Comparison of ENCODE assay signal across 17 mouse cellular contexts in genomic region chr4:136916359-136917164, GRCm38 (mm10). TPM values are rescaled to one million over a fixed set of nuclear protein-coding genes. Genes with fewer than 3 reads are reported as not detected.
DNase-seq lines count a peak whose midpoint lies in the region; ATAC-seq and TF ChIP-seq lines count a peak whose summit lies in the region.
"Had no signal": no experiment of that assay in that cellular context is flagged by ENCODE, and none has a peak within 500 bp of the region (broad histone marks: within the 10 kb centered on the region; RNA-seq: fewer than 3 reads in every experiment).

No protein-coding gene starts in this region.

- H3K4me2 ChIP-seq in kidney, embryonic 15.5 days = 0 out of 2 replicates have a peak overlapping the region, but pooled peaks have one; percentile 13
- no peak overlapping the region for H3K4me2 ChIP-seq in midbrain, embryonic 15.5 days
- no peak overlapping the region for H3K4me2 ChIP-seq in lung, postnatal 0 days (replicated peaks; ENCODE audit: low read depth, low read length)
- H3K4me2 ChIP-seq: limb, embryonic 15.5 days had no signal

- H3K9me3 ChIP-seq in kidney, embryonic 15.5 days (replicated peaks) = no peaks in the 10 kb centered on the region
- no peaks in the 10 kb centered on the region for H3K9me3 ChIP-seq in midbrain, embryonic 15.5 days
- no peaks in the 10 kb centered on the region for H3K9me3 ChIP-seq in lung, postnatal 0 days (ENCODE audit: low read length)
- H3K9me3 ChIP-seq: limb, embryonic 15.5 days had no signal

- H3K36me3 ChIP-seq in kidney, embryonic 15.5 days = no peaks in the 10 kb centered on the region
- no peaks in the 10 kb centered on the region for H3K36me3 ChIP-seq in midbrain, embryonic 15.5 days (replicated peaks)
- H3K36me3 ChIP-seq in lung, postnatal 0 days (ENCODE audit: insufficient read depth, low read length) = no peaks in the 10 kb centered on the region
- H3K36me3 ChIP-seq: limb, embryonic 15.5 days had no signal

- TF ChIP-seq CTCF in lung, postnatal 0 days (IDR thresholded peaks at IDR 0.05) = no peak

- no peak for DNase-seq in kidney, adult 8-10 months
- DNase-seq in cerebellum, postnatal 36 days = peak; percentile 59 to 65
- no peak for DNase-seq in thymus, adult 18-20 months
- DNase-seq in lung, postnatal 0 days (ENCODE audit: low spot score) = no peak
- no peak for DNase-seq in B cell, adult 2 months
- DNase-seq: gastrocnemius, postnatal 14 days; right cerebral cortex, postnatal 14 days; thymus, postnatal 36 days had no signal

- H3K4me3 ChIP-seq in kidney, embryonic 15.5 days (replicated peaks) = no peak overlapping the region
- H3K4me3 ChIP-seq in midbrain, embryonic 15.5 days = no peak overlapping the region
- H3K4me3 ChIP-seq in lung, postnatal 0 days (ENCODE audit: low read depth, low read length) = no peak overlapping the region
- H3K4me3 ChIP-seq: limb, embryonic 15.5 days; myocyte had no signal

- no peak overlapping the region for H3K9ac ChIP-seq in kidney, embryonic 15.5 days
- H3K9ac ChIP-seq in midbrain, embryonic 15.5 days = no peak overlapping the region
- H3K9ac ChIP-seq in lung, postnatal 0 days (replicated peaks; ENCODE audit: low read depth) = no peak overlapping the region
- H3K9ac ChIP-seq: limb, embryonic 15.5 days had no signal

- WGBS in kidney, embryonic 15.5 days = 38% methylated on average over 20 of the region's 20 CpGs
- WGBS in midbrain, embryonic 15.5 days = 38% methylated on average over 20 of the region's 20 CpGs
- WGBS in lung, postnatal 0 days = 54% methylated on average over 20 of the region's 20 CpGs

- ATAC-seq in kidney, embryonic 15.5 days (replicated peaks; ENCODE audit: low FRiP score) = peak; percentile 74
- ATAC-seq in cerebellum, adult (ENCODE audit: insufficient number of reproducible peaks, low FRiP score, low TSS enrichment) = 0 out of 2 replicates have a peak, but pooled peaks have one; percentile 45
- 0 out of 2 replicates have a peak, but pooled peaks have one; percentile 10 for ATAC-seq in midbrain, embryonic 15.5 days (replicated peaks)
- no peak for ATAC-seq in lung, postnatal 0 days
- ATAC-seq: activated CD4-positive, CD25-positive, alpha-beta regulatory T cell, adult 4 months had no signal

- no peak for TF ChIP-seq EP300 in lung, postnatal 0 days (IDR thresholded peaks at IDR 0.05)

- no peak overlapping the region for H3K27ac ChIP-seq in kidney, embryonic 15.5 days
- peak overlapping the region; percentile 56; the same call in 1 of the 2 replicates for H3K27ac ChIP-seq in midbrain, embryonic 15.5 days
- H3K27ac ChIP-seq in lung, postnatal 0 days (ENCODE audit: low read length) = no peak overlapping the region
- H3K27ac ChIP-seq: kidney, postnatal 0 days; limb, embryonic 15.5 days had no signal

- H3K27me3 ChIP-seq in kidney, embryonic 15.5 days = peaks cover 53% of the 10 kb centered on the region
- H3K27me3 ChIP-seq in midbrain, embryonic 15.5 days (replicated peaks) = no peaks in the 10 kb centered on the region; the same call in 1 of the 2 replicates
- peaks cover 9% of the 10 kb centered on the region; the same call in 1 of the 2 replicates for H3K27me3 ChIP-seq in lung, postnatal 0 days (replicated peaks; ENCODE audit: insufficient read depth, low read length)

- H3K4me1 ChIP-seq in kidney, embryonic 15.5 days = peaks cover 22% of the 10 kb centered on the region
- H3K4me1 ChIP-seq in midbrain, embryonic 15.5 days = peaks cover 35% of the 10 kb centered on the region
- no peaks in the 10 kb centered on the region for H3K4me1 ChIP-seq in lung, postnatal 0 days (ENCODE audit: insufficient read depth, low read depth, low read length)
- H3K4me1 ChIP-seq: limb, embryonic 15.5 days had no signal

RNA-seq across cellular contexts. Expression of gene C1qa, which starts 18.0 kb away (rescaled TPM):
- polyA plus RNA-seq in kidney, embryonic 15.5 days (2015; fragmentation: Nextera tagmentation; extraction: Ambion mirVana) = 19.9 and 24.3 TPM in 2 replicates
- polyA plus RNA-seq in midbrain, embryonic 15.5 days (2015; fragmentation: Nextera tagmentation; extraction: Ambion mirVana) = 25.1 and 33.3 TPM in 2 replicates
- 39.4 and 41.2 TPM in 2 replicates for polyA plus RNA-seq in lung, postnatal 0 days (2015; fragmentation: Nextera tagmentation; extraction: Ambion mirVana)
- polyA plus RNA-seq: C2C12, myocyte had no signal

RNA-seq across cellular contexts. Expression of gene C1qc, which starts 23.7 kb away (rescaled TPM):
- polyA plus RNA-seq in kidney, embryonic 15.5 days (2015; fragmentation: Nextera tagmentation; extraction: Ambion mirVana) = 20.2 and 21.3 TPM in 2 replicates
- 21.7 and 28.4 TPM in 2 replicates for polyA plus RNA-seq in midbrain, embryonic 15.5 days (2015; fragmentation: Nextera tagmentation; extraction: Ambion mirVana)
- polyA plus RNA-seq in lung, postnatal 0 days (2015; fragmentation: Nextera tagmentation; extraction: Ambion mirVana) = 29.3 and 30.9 TPM in 2 replicates
- polyA plus RNA-seq: C2C12, myocyte had no signal

RNA-seq across cellular contexts. Expression of gene C1qb, which starts 30.6 kb away (rescaled TPM):
- 42.7 and 48.4 TPM in 2 replicates for polyA plus RNA-seq in kidney, embryonic 15.5 days (2015; fragmentation: Nextera tagmentation; extraction: Ambion mirVana)
- 39.7 and 49.0 TPM in 2 replicates for polyA plus RNA-seq in midbrain, embryonic 15.5 days (2015; fragmentation: Nextera tagmentation; extraction: Ambion mirVana)
- polyA plus RNA-seq in lung, postnatal 0 days (2015; fragmentation: Nextera tagmentation; extraction: Ambion mirVana) = 46.6 and 55.1 TPM in 2 replicates
- polyA plus RNA-seq: C2C12, myocyte had no signal

RNA-seq across cellular contexts. Expression of gene Epha8, which starts 40.1 kb away (rescaled TPM):
- polyA plus RNA-seq in kidney, embryonic 15.5 days (2015; fragmentation: Nextera tagmentation; extraction: Ambion mirVana) = 0.19 and 0.21 TPM in 2 replicates
- 20.5 and 23.1 TPM in 2 replicates for polyA plus RNA-seq in midbrain, embryonic 15.5 days (2015; fragmentation: Nextera tagmentation; extraction: Ambion mirVana)
- polyA plus RNA-seq in lung, postnatal 0 days (2015; fragmentation: Nextera tagmentation; extraction: Ambion mirVana) = 0.04 and 0.12 TPM in 2 replicates
- polyA plus RNA-seq: activated CD4-positive, CD25-positive, alpha-beta regulatory T cell, adult 4 months; heart, embryonic 14.5 days; myocyte had no signal

Comparison
In these comparisons a context has a peak if more than half of its experiments do, and no peak if none do; other contexts are left out.
1. DNase-seq: peak in cerebellum, postnatal 36 days (2 of 2); none in kidney, adult 8-10 months (0 of 2), thymus, adult 18-20 months (0 of 2), lung, postnatal 0 days (single experiment) and B cell, adult 2 months (0 of 2).